Mouse (Mus musculus): Measurements from ENCODE around the gene Irf1.

GRCm38 (mm10) chr11:53818794-53819193 is 49.0 kb downstream of the Irf1 start:
- TF ChIP-seq CTCF (IDR thresholded peaks at IDR 0.05; ENCODE audit: borderline replicate concordance, control insufficient read depth, extremely low read depth, insufficient read depth, low read length, poor library complexity), result no peak
- no peak for TF ChIP-seq POLR2A (IDR thresholded peaks at IDR 0.05; ENCODE audit: control insufficient read depth, extremely low read depth, insufficient read depth, low read length, poor library complexity)

All from thymus, adult 2 months (tissue).